Comparison of ENCODE assay signal across 8 mouse cellular contexts in genomic region chr7:139683706-139684552, GRCm38 (mm10). TPM values are rescaled to one million over a fixed set of nuclear protein-coding genes. Genes with fewer than 3 reads are reported as not detected.
DNase-seq lines count a peak whose midpoint lies in the region; ATAC-seq lines count a peak whose summit lies in the region.

Gene Cfap46, minus strand, starts transcription at chr7:139683817.

- H3K27ac ChIP-seq in hindbrain, embryonic 13.5 days = peak within 1 kb of the TSS; percentile 73

- H3K36me3 ChIP-seq in hindbrain, embryonic 13.5 days = no peaks in the 10 kb centered on the region

- H3K4me1 ChIP-seq in hindbrain, embryonic 13.5 days (replicated peaks) = peaks cover 12% of the 10 kb centered on the region

- ATAC-seq in hindbrain, embryonic 13.5 days (ENCODE audit: low FRiP score) = peak; percentile 90

- H3K4me3 ChIP-seq in hindbrain, embryonic 13.5 days = peak within 1 kb of the TSS; percentile 56

- DNase-seq in NIH3T3 (ENCODE audit: low read depth) = peak; percentile 75
- peak; percentile 89 for DNase-seq in cerebellum, adult 9-10 months
- peak; percentile 46 to 64 for DNase-seq in frontal cortex, postnatal 14 days (ENCODE audit: low spot score in 2 of 2)
- DNase-seq in layer of hippocampus, postnatal 14 days (ENCODE audit: low spot score in 2 of 2) = peak; percentile 28 to 57
- peak; percentile 94 for DNase-seq in lung, postnatal 10 days
- DNase-seq in retina, adult 2 months (ENCODE audit: low read depth, low spot score) = peak; percentile 64
- peak; percentile 45 for DNase-seq in urinary bladder, adult 2 months (ENCODE audit: low spot score)

- H3K9me3 ChIP-seq in hindbrain, embryonic 13.5 days = no peaks in the 10 kb centered on the region

- H3K4me2 ChIP-seq in hindbrain, embryonic 13.5 days = peak within 1 kb of the TSS; percentile 91

- H3K9ac ChIP-seq in hindbrain, embryonic 13.5 days = peak within 1 kb of the TSS; percentile 75

- 1% methylated on average over 31 of the region's 31 CpGs for WGBS in hindbrain, embryonic 13.5 days

- peaks cover 29% of the 10 kb centered on the region for H3K27me3 ChIP-seq in hindbrain, embryonic 13.5 days

RNA-seq across cellular contexts. Expression of gene Cfap46, which starts in this region (rescaled TPM):
- 2.0 and 2.8 TPM in 2 replicates for polyA plus RNA-seq in hindbrain, embryonic 13.5 days (2015; fragmentation: Nextera tagmentation; extraction: Ambion mirVana)
- 1 to 10 TPM; 2.2 to 3.3 TPM for total RNA-seq in layer of hippocampus, postnatal 14 days (2021)
- 0.22 and 0.29 TPM in 2 replicates for polyA plus RNA-seq in urinary bladder, adult 2 months (2012; rRNA removed)

Comparison
In these comparisons a context has a peak if more than half of its experiments do, and no peak if none do; other contexts are left out.
1. Peak in every context shown above with its lines: DNase-seq, ATAC-seq, H3K4me3 ChIP-seq and H3K27ac ChIP-seq.
2. Peak in DNase-seq in urinary bladder, adult 2 months; RNA of the gene not detected or under 1 TPM.
3. DNase-seq: peak in every context shown above with its lines; median percentile 94 in lung, postnatal 10 days; 89 in cerebellum, adult 9-10 months; 75 in NIH3T3; 64 in retina, adult 2 months; 55 in frontal cortex, postnatal 14 days; 45 in urinary bladder, adult 2 months; 42 in layer of hippocampus, postnatal 14 days.